Mouse (Mus musculus) urinary bladder, adult 18-20 months (tissue): Measurements from ENCODE around the gene Tcl1b2.
"Not testable (repeated sequence)": the region's sequence is repeated elsewhere in the genome, so short reads cannot be mapped to it uniquely, and the experiment has no call there.

Experiments
- DNase-seq, 2 experiments: peaks; one replicate each; pipeline ENCODE4 v3.0.0; 2022; ENCODE audit warnings: low spot score in 2 of 2, mixed read lengths in 2 of 2

Tcl1b2 gene

GRCm38 (mm10) chr12:105173366-105173765 lies 27.6 kb downstream of the Tcl1b2 start:
- no peak for DNase-seq

GRCm38 (mm10) chr12:105174318-105174717 lies 28.5 kb downstream of the Tcl1b2 start:
- peak in 1 of 2 experiments; percentile 37 for DNase-seq

- not testable (repeated sequence) for DNase-seq
These were observed 30.2 kb downstream of the Tcl1b2 start, which contains the start of gene Tcl1b5 for GRCm38 (mm10) chr12:105176044-105176443. Gene Tcl1b5, plus strand, starts transcription at chr12:105176344.

- DNase-seq, result not testable (repeated sequence)
These were observed 35.3 kb downstream of the Tcl1b2 start for GRCm38 (mm10) chr12:105181040-105181644.

GRCm38 (mm10) chr12:105188980-105189379 lies 43.2 kb downstream of the Tcl1b2 start:
- DNase-seq, result peak in 1 of 2 experiments; percentile 10

GRCm38 (mm10) chr12:105190743-105191142 lies 44.9 kb downstream of the Tcl1b2 start, which contains the start of gene Tcl1b3:
Gene Tcl1b3, plus strand, starts transcription at chr12:105191043.
- DNase-seq, result not testable (repeated sequence)

- DNase-seq, result not testable (repeated sequence)
These were observed 54.1 kb downstream of the Tcl1b2 start for GRCm38 (mm10) chr12:105199684-105200497.

- not testable (repeated sequence) for DNase-seq
These were observed 55.8 kb downstream of the Tcl1b2 start, which contains the start of gene Tcl1b4 for GRCm38 (mm10) chr12:105201657-105202056. Gene Tcl1b4, plus strand, starts transcription at chr12:105201957.
